Mouse (Mus musculus): ENCODE results near the gene Rfx4.

DNA sequence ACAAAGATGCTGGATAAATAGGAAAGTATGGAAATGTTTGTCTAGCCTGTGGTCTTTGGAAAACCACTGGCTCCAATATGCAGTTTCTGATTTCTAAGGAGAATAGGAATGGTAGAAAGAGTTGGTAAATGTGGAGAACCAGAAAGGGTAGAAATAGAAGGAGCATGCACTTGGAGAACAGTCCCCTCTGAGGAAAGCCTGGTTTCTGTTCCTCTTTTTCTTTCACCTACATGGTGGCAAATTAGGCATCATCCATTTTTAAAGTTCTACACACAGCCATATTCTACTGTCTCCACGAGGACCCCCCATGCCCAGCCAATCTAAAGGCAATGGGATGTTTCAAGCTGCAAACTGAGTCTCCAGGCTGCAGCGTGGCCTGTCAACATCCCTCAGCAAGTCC lies 81.5 kb downstream of the Rfx4 start:
- TF ChIP-seq POLR2A (IDR thresholded peaks at IDR 0.05; ENCODE audit: insufficient read depth, low read length) (no peak), CTCF (IDR thresholded peaks at IDR 0.05; ENCODE audit: low read depth, low read length) (no peak)
